Mouse (Mus musculus): Measurements from ENCODE around the gene Ptf1a. TPM values are rescaled to one million over a fixed set of nuclear protein-coding genes. Genes with fewer than 3 reads are reported as not detected.

Ptf1a gene
- total RNA-seq, 2 experiments from 2014 or later: not detected

- DNase-seq: no peak
Observed at GRCm38 (mm10) chr2:19452531-19453055, 7.1 kb downstream of the Ptf1a start.

DNA sequence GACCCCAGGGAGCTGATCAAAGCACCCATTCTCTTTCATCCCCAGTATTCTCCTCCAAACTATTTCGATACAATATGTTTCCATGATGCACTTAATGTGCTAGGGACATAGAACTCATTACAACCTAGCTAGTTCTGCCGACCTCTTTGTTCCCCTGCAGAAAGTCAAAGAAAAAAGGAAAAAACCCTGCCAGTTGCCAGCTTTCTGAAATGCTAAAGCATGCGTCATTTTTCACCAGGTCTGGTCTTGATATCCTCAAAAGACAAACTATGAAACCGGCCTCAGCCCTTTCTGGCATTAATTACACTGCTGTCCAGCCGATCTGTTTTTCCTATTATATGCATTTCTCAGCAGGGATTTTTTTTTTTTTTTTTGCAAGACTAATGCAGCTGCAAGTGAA, 9.8 kb downstream of the Ptf1a start:
- DNase-seq: no peak

GRCm38 (mm10) chr2:19455857-19456482, 10.5 kb downstream of the Ptf1a start:
- DNase-seq: no peak

DNA sequence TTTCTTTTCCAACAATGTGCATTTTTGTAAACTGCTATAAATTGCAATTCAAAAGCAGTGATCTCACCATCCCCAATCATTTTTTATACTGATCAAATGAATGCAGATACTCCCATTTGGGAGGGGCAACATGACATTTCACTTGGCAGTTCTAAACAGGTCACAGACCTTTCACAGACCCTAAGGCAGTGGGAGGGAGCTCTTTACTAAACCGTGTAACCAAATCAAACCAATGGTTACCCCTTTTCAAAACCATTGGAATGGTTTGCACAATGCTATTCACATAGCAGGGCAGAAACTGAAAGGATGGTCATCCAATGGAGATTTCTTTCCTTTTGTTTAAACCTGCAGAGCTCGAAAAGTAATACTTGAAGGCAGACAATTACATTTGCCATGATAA, 13.3 kb downstream of the Ptf1a start:
- DNase-seq: no peak

DNA sequence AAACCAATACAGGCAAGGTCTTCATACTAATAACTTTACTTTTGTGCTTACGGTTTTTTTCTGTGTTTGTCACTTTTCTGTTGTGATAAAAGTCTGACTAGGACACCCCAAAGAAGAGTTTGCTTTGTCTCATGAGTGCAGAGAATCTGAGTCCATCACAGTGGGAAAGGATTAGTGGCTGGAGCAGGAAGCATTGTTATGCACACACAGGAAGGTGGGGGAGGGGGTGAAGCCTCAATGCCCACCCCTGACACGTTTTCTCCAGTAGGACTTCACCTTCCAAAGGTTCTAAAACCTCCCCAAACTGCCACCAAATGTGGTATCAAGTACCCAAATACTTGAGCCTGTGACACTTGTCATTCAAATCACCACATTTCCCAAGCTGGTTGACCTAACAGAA, 16.5 kb downstream of the Ptf1a start:
- DNase-seq: no peak

DNA sequence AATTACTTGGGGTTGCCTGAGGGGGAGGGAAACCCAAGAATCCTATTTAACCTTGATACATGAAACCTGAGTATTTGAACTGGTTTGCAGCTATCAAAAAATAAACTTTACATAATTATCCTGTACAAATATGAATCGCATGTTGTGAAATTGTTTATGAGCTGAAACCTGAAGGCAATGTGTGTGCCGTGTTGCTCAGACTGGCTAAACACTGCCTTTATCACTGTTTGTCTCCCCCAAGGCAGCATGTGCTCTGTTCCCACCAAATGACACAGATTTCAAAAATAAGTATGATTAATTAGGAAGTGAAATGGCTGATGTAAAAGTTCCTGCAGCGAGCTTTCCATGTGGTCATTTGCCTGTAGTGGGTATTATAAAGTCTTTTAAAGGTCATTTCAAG, 44.8 kb downstream of the Ptf1a start:
- DNase-seq: no peak

Other genes with a start within 250 kb of the Ptf1a start
- under 1 TPM in 1 of 2 experiments, not detected in 1; 0.18 TPM for gene Armc3, start 246.4 kb upstream of the Ptf1a start, total RNA-seq (2021)
- 10 to 100 TPM; 62.6 to 68.2 TPM for gene Msrb2, start 74.2 kb upstream of the Ptf1a start, total RNA-seq (2021)
- not detected for gene 4921504E06Rik, start 108.3 kb downstream of the Ptf1a start, total RNA-seq (2021)
- 10 to 100 TPM; 27.3 to 43.5 TPM for gene Otud1, start 212.1 kb downstream of the Ptf1a start, total RNA-seq (2021)